Mouse (Mus musculus): ENCODE measurements around the gene Tead4.

Tead4 gene

DNA sequence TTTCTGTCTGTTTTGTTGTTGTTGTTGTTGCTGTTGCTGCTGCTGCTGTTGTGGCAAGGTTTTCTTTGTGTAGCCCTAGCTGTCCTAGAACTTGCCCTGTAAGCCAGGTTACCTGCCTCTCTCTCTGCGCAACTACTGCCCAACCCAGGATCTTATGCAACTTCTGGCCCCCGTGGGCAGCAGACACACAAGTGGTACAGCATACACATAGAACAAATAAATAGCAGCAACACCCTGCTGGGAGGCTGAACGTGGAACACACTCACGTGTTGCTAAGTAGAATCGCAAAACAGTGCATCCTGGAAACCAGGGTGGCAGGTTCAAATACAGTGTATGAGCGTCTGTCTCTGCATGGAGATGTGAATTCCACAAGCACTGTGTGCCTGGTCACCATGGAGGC is 11.9 kb downstream of the Tead4 start:
- no peak for DNase-seq

DNA sequence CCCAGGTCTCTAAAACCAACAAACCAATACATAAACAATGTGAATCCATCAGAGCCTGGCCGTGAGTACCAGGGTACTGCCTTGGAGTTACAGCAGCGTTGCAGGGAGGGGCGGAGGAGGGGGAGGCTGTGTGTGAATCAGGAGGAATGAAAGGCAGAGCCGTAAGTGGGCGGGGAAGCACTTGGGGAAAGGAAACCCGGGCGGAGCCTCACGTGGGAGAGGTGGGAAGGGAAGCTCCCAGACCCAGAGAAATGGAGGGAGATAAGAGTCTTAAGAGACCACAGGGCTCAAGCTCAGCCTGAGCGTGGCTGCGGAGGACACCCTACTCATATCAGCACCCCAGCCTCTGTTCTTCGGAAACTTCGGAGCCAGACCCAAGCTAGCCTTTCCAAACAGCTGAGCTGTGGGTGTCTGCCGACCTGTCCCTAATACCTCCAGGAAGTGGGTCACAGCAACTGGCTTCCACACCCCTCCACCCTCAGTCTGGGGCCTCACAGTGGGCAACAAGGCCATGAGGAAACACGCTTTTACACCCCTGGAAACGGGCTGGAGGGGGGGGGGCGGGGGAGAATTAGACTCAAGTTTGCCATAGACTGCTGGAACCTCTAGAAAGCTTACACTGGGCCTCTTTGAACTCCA is 14.7 kb downstream of the Tead4 start:
- peak; percentile 82 to 89 for DNase-seq

DNA sequence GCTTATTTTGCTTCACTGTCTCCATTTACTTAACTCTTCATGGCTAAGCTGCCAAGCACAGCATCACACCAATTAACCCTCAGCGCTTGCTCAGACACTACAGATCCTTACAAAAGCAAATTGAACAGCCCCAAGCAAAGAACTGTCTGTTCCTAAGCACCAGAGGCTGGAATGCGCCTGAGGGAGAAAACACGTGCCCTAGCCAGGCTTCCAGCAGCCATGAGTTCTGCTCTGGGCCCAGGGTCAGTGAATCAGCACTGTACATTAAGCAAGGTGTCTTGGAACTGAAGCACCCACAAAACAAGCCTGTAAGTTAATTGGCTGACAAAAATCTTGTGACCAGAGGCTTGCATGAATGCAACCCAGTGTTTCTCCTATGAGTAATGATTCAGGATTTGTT is 18.5 kb downstream of the Tead4 start:
- DNase-seq = no peak

DNA sequence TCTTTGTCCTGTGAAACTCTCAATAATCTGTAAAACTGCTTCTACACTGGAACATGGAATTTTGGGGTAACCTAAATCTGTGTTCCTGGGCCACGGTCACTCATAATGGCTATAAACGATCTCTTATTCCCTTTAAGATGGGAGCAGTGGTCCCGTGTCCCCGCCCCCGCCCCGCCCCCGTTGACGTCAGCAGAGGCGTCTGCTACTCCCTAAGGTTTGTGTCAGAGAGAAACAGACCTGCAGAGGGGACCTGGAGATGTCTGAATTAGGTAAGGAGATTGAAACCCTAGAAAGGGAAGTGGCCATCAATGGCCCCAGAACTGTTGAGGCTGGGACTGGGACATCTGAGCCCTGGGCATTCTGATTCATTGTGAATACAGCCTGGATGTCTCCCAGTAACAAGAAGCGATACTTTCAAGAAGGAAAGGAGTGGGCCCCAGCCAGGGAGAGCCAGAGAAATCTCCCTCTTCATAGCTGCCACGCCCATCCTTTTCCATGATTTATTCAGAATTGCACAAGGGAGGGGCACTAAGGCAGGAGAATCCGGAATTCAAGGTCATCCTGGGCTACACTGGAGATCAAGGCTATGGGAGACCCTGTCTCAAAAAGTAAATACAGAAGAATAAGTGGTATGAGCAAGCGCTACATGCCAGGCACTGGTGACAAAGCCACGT is 20.0 kb downstream of the Tead4 start:
- DNase-seq = no peak

DNA sequence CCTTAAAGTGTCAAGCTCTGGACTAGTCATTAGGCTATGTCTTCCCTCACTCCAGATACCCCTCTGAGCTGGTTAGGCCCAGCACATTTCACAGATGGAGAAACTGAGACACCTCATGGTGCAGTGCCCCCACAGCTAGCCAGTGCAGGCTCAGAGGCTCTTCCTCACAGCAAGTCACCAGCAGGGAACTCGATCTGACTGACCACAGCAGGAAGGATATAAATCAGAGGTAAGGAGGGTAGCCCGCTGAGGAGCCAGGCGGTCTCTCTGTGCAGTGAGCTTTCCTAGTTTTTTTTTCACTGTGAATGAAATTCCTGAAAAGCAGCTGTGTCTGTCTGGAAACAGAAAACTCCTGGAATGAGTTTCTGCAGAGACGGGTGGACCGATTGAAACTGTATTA is 21.0 kb downstream of the Tead4 start:
- DNase-seq = peak in 1 of 2 experiments; percentile 24

DNA sequence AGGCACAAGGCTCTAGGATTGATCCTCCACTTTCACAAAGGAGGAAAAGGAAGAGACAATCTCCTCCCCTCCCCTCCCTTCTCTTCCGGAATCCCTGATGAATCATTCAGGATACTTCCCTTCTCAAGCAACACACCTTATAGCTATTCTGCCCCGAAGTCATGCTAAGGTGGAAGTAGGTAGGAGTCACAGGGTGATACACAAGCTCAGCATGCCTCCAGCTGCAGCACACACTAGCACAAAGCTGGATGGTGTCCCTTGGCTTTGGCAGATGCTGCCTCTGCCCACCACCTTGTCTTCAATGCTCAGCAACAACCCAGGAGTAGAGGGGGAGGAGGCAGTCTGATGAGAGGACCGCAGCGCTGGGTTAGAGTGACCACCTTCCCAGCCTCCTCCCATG is 21.5 kb downstream of the Tead4 start:
- no peak for DNase-seq

DNA sequence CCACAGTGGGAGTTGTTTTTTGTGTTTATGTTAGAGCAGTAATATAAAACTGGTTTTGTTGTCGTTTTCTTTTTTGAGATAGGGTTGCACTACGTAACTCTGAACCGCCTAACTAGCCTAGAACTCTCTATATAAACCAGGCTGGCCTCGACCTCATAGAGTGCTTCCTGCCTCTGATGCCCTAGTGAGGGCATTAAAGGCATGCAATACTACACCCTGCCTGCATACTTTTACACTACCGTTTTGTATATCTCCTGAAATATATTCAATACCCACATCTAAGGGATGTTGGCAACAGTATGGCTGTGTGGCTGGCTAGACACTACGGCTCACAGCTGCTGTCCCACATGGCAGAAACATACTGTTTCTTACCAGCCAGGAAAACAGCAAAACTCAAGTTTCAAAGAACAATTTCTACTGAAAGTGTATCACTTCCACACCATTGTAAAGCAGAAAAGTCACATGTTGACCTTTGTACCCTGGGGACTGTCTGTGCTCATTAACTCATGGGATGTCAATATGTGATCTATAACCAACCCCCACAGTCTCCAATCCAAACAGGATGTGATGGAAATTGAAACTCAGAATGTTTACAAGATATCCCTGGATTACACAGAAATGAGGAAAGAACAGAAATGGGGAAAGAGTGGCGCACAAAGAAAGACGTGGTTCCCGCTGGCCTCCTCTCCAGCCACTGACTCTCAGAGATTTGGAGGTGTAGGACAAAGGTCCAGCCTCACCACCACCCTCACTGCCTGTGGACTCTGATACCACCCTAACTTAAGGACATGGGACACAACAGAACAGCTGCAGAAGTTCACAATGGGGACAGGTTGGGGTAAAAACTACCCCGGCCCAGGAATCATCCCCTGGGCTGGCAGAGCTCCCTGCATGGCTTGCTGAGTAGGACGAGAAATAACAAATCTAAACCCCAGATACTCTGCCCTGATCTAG is 23.2 kb downstream of the Tead4 start:
- no peak for DNase-seq

DNA sequence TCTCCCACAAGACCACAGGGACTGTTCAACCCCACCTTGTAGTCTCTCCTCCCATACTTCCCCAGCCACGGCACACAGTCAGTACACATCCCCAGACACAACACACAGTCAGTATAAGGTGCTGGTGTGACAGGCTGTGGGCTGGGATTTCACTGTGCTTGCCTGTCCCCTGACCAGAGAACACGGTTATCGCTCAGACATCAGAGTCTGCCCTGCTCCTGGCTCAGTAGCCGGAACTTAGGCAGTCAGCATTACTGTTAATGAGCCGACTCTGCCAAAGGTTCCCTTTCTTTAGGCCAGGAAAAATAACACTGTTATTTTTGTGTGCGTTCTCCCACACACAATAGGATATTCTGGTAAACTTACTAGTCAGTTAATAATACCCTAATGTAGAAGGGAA is 24.3 kb downstream of the Tead4 start:
- no peak for DNase-seq

DNA sequence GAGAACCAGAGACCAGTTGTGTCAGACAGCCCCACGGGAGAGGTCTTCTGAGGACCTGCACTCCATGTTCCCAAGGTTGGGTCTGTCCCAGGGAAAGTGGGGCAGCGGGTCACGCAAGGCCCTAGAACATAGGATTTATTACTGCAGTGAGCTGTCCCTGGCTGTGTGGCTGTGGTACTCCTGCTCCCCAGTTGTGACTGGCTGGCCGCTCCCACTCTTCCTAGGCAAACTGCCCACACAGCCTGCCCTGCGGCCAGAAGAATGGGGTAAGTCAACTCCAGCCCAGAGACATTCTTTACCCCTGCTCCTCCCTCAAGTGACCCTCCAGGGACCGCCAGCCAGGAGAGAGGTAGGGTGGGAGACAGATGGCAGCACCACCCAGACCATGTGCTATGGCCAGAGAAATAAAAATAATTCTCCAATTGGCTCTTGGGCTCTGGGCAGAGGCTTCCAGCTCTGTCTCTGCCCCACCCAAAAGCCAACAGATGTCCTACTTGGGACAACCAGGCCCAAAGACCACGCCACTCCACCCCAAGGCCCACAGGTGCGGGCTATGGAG is 25.0 kb downstream of the Tead4 start:
- peak; percentile 30 to 54 for DNase-seq

DNA sequence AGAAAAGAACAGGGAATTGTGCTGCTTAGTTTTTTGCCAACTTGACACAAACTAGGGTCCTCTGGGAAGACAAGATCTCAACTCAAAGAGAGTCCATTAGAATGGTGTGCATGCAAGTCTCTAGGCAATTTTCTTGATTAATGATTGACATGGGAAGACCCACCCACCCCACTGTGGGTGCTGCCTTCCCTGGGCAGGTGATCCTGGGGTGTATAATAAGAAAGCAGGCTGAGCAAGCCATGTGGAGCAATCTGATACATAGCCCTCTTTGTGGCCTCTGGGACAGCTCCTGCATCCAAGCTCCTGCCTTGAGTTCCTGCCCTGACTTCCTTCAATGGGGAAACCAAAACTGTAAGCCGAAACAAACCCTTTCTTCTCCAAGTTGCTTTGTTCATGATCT is 27.1 kb downstream of the Tead4 start:
- no peak for DNase-seq

DNA sequence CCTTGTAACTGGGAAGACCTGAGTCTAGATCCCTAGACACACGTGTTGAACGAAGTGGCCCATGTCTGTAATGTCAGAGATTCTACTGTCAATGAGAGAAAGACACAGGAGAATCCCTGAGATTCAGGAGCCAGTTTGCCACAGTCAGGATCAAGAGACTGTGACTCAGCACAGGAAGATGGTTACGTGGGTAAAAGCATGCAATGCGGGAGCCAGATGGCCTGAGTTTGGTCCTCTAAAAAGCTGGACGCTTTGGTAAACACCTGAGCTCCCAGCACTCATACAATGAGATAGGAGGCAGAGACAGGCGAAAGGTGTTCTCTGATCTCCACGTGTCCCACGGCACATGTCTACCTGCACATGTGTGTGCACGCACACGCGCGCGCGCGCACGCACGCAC is 27.9 kb downstream of the Tead4 start:
- no peak for DNase-seq

DNA sequence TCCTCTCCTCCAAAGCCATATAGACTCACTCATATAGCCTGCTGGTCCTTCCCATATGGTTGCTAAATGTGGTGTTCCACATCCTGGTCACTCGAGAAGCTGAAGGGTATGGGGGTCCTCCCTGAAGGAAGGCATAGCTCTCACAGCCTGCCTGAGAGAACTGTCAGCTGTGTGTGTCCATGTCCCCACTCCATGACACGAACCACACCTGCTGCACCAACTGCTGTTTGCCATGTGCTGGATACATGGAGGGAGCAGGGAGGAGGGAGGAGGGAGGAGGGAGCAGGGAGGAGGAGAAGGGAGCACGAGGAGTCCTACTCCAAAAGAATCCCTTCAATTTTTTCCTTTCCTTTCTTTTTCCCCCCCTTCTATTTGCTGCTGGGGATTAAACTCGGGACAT is 30.8 kb downstream of the Tead4 start:
- DNase-seq = no peak

DNA sequence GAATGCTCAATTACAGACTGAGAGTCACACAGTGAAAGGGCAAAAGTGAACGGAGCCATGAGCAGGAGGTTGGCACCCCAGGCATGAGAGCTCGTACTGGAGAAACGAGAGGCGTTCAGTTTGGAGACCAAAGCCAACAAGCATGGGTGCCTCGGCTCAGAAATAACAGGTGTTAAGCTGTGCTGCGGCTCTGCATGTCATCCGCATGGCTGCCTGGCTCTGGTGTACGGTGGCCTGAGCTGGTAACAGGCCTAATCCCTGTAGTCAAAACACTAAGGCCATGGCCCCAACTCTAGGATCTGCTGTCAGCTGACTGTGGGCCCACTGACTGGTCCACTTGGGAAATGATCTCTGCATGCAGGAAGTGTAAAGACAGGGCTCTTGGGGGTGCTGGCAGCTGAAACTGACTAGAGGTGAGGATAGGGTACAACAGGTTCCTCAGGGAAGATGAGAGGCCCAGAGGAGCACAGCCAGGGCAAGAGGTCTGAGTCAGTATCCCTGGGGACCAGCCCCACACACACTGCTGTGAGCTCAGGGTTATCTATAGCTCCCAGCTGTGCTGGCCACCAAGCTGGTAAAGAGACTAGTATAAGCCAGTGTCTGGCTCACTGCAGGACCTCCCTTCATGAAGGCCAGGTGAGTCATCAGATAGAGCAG is 35.6 kb downstream of the Tead4 start:
- no peak for DNase-seq

DNA sequence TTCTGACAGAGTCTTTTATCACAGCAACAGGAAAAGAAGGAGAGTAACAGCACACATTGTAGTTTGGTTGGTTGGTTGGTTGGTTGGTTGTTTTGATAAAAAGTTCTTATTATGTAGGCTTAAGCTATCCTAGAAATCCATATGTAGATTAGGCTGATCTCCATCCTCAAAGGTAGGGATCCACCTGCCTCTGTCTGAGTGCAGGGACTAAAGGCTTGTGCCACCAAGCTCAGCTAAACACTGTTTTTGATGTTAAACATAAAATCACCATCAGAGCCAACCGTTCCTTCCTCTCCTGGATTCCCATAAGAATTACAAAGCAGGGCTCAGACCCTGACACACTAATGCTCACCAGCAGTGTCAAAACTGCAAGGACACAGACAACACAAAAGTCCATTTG is 39.1 kb downstream of the Tead4 start:
- DNase-seq = no peak

DNA sequence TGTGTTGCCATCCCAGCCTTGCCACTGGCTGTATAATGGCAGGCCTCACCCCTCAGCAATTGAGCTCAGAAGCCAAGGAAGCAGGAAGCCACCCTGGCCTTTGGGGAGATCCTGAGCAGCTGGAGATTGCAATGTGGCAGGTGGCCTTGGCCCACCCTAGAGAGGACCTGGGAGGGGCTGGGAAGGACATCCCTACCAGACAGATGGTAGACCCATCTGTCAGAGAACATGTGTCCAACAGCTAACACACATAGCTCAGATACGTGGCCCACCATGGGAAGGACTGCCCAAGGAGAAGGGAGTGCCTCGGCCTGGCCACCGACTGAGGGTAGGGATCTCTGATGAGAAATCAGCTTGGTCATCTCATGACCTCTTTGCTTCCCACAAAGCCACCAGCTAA is 41.4 kb downstream of the Tead4 start:
- DNase-seq = no peak

DNA sequence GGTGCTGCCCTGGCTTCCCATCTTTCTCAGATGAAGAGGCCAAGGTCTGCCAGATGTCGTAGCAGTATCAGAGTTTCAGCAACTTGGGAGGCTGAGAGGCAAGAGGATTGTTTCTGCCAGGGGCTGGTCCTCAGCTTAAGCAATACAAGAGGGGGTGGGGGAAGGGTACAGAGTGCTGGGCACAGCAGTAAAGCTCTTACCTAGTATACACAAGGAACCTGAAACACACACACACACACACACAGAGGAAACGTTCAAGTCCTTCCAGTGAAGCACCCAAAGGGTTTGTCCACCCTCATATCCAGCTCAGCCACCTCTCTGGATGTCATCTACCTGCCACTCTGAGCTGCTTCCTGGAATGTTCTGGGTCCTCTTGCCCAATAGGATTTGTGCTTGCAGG is 44.7 kb downstream of the Tead4 start:
- DNase-seq = no peak

DNA sequence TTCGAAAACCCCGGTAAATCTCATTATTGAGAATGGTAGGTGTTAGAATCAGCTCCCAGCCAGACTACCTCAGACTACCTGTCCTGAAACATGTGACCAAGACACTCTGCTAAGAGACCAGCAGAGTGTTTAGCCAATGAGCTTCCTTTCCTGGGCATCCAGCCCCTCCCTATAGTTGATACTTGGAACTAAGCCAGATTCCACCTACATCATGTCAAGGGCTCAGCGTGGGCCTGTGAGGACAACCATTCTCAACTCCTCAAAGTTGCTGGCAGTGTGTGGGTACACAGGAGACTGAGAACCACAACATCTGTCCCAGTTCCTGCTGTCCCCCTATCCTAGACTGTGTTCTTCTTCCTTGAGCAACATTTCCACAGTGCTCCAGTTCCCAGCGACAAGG is 45.3 kb downstream of the Tead4 start:
- DNase-seq = no peak

DNA sequence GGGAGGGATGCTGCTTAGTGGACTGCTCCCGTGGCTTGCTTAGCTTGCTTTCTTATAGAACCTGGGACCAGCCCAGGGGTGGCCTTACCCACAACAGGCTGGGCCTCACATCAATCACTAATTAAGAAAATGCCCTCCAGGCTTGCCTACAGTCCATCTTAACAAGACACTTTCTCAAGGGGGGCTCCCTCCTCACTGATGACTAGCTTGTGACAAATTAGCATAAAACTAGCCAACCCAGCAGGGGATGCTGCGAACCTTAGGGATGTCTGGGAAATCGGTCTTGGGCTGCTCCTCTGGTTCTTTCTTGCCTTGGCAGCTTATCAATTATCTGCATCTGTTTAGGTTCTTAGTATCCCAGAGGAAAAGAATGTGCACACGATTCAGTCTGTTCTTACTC is 46.1 kb downstream of the Tead4 start:
- DNase-seq = no peak

DNA sequence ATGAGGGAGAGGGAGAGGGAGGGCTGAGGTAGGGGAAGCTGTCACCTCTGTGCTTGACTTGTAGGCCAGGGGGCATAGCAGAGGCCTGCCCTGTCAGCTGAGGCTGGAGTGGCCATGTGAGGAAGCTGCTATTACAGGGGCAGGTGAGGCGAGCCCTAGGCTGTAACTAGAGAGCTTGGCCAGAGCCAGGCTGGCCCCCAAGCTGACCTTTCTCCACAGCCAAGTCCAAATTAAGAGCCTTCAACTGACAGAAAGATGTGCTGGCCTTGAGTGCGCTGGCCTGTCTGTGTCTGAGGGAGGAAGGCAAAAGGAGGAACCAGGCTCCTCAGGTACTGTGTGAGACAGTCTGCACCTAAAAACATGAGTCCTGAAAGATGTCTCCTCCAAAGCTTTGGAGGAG is 47.5 kb downstream of the Tead4 start:
- DNase-seq = no peak

DNA sequence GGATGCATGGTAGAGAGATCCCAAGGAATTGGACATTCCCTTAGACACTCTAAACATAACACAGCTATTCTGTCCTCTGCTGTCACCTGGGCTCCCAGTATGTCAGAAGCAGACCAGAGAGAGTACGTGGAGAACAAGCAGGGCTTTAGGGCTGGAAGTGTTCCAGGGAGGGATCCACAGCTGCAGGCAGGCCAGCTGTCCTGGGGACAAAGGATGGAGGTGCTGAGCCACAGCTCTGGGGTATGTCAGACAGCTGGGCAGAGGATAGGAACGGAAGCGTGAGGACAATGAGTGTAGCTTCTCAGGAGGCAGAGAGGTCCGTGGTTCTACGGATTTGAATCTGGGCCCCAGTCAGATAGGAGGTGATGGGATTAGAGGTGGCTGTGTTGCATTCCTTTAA is 50.0 kb downstream of the Tead4 start:
- no peak for DNase-seq

DNA sequence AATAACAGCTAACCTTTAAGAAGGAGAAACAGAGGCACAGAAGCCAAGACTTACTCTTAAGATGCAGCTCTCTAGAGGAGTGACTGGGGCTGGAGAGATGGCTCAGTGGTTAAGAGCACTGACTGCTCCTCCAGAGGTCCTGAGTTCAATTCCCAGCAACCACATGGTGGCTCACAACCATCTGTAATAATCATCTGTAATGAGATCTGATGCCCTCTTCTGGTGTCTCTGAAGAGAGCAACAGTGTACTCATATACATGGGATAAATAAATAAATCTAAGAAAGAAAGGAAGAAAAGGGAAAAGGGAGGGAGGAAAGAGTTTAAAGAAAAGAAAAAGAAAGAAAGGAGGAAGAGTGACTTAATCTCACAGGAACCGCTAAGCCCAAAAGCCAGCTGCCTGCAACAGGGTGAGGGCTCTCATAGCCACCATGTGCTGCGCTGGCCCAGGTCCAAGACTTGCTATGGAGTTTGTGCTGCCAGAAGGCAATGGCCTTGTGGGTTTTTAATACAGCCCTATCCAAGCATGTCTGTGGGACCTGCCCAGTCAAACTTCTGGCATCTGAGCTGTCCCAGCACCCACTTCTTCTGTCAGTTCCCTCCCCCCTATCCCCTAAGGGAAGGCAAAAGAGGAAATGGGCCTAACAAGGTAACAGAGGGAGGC is 63.4 kb downstream of the Tead4 start:
- peak; percentile 58 to 65 for DNase-seq

DNA sequence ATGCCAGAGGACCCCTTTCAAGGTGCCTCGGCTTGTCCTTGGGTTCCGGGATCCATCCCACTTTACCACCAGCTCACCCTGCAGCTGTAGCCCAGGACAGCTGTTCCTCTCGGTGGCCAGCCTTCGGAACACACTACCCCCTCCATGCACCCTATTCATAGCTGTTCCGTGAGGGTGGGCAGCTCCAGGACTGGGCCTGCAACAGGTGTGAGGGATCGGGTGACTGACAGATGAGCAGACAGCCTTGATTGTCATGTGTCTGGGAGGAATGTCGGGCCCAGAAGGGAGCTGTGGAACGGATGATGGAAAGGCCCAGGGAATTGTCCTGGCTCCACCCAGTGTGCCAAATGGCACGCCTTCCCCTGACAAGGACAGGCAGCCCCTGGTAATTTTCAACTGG is 64.0 kb downstream of the Tead4 start:
- no peak for DNase-seq

Measured in kidney, postnatal 4 days (tissue).